Mouse (Mus musculus) liver, embryonic 16.5 days (tissue): Measurements from ENCODE around the gene Uqcr10. TPM values are rescaled to one million over a fixed set of nuclear protein-coding genes. Genes with fewer than 3 reads are reported as not detected.

Experiments
- ATAC-seq: fragments of 200-750 bp; cut with Nextera tagmentation; 2 replicates; pipeline ENCODE4 v1.8.0; 2017; ENCODE audit warnings: low read depth, mild to moderate bottlenecking, moderate number of reproducible peaks, moderate library complexity
- H3K27ac ChIP-seq: fragments of 300-500 bp; sonication (generic); 2 replicates; pipeline ENCODE4 v1.5.1; 2014; ENCODE audit warnings: mild to moderate bottlenecking, low read length
- H3K27me3 ChIP-seq: fragments of 300-500 bp; sonication (generic); 2 replicates; pipeline ENCODE4 v1.6.1; 2014; ENCODE audit warnings: low read depth, low read length, mixed read lengths; ENCODE audit not compliant: control insufficient read depth, insufficient read depth
- H3K36me3 ChIP-seq: fragments of 300-500 bp; sonication (generic); 2 replicates; pipeline ENCODE4 v1.6.1; 2014; ENCODE audit warnings: mild to moderate bottlenecking; ENCODE audit not compliant: control insufficient read depth, insufficient read depth
- H3K4me1 ChIP-seq: fragments of 300-500 bp; sonication (generic); 2 replicates; pipeline ENCODE4 v1.6.1; 2014; ENCODE audit warnings: low read depth, low read length, mixed read lengths; ENCODE audit not compliant: control insufficient read depth
- H3K4me2 ChIP-seq: fragments of 300-500 bp; sonication (generic); 2 replicates; pipeline ENCODE4 v1.6.1; 2014; ENCODE audit warnings: low read depth, low read length, mixed read lengths
- H3K4me3 ChIP-seq: fragments of 300-500 bp; sonication (generic); 2 replicates; pipeline ENCODE4 v1.5.1; 2014; ENCODE audit warnings: low read depth, mild to moderate bottlenecking, low read length
- H3K9ac ChIP-seq: fragments of 300-500 bp; sonication (generic); 2 replicates; pipeline ENCODE4 v1.6.1; 2014; ENCODE audit warnings: low read depth, low read length
- H3K9me3 ChIP-seq: fragments of 300-500 bp; sonication (generic); replicated peaks from 2 replicates; pipeline ENCODE4 v1.6.1; 2016; ENCODE audit warnings: low read length; ENCODE audit not compliant: control insufficient read depth
- WGBS: fragments of 180-500 bp; shearing (Covaris S2); extraction: QIAGEN DNeasy Blood & Tissue Kit; methylation state at CpG from one replicate; pipeline ENCODE4 v1.1.7; 2014; ENCODE audit not compliant: insufficient replicate concordance; 5-methylcytosine and 5-hydroxymethylcytosine counted together
- polyA plus RNA-seq: library from polyadenylated mRNA; unstranded; fragments of >200 nt; fragmentation: Nextera tagmentation; extraction: Ambion mirVana; gene quantifications from 2 replicates; pipeline ENCODE4 v1.2.1, GENCODE M21; 2015

Gene Uqcr10
- polyA plus RNA-seq, 1 experiment from 2014 or later, result 606 TPM

- Histone ChIP-seq H3K4me1 (no peaks in the 10 kb centered on the region), H3K27me3 (no peaks in the 10 kb centered on the region), H3K9me3 (no peaks in the 10 kb centered on the region), H3K4me3 (no peak overlapping the region), H3K36me3 (peaks cover 10% of the 10 kb centered on the region), H3K4me2 (no peak overlapping the region), H3K9ac (no peak overlapping the region), H3K27ac (no peak overlapping the region)
- no peak for ATAC-seq
- WGBS, result 72% methylated on average over 5 of the region's 5 CpGs
Observed at GRCm38 (mm10) chr11:4685510-4685909, 18.6 kb downstream of the Uqcr10 start.

GRCm38 (mm10) chr11:4685071-4685470 is 19.1 kb downstream of the Uqcr10 start:
- H3K4me3 ChIP-seq, result no peak overlapping the region
- no peak overlapping the region for H3K9ac ChIP-seq
- H3K9me3 ChIP-seq, result no peaks in the 10 kb centered on the region
- H3K27ac ChIP-seq, result no peak overlapping the region
- WGBS, result 74% methylated on average over 4 of the region's 4 CpGs
- H3K4me1 ChIP-seq, result no peaks in the 10 kb centered on the region
- no peaks in the 10 kb centered on the region for H3K27me3 ChIP-seq
- H3K36me3 ChIP-seq, result peaks cover 10% of the 10 kb centered on the region
- no peak for ATAC-seq
- no peak overlapping the region for H3K4me2 ChIP-seq

- WGBS, result 68% methylated on average over 6 of the region's 6 CpGs
- H3K27me3 ChIP-seq, result no peaks in the 10 kb centered on the region
- H3K36me3 ChIP-seq, result peaks cover 10% of the 10 kb centered on the region
- no peak overlapping the region for H3K9ac ChIP-seq
- H3K9me3 ChIP-seq, result no peaks in the 10 kb centered on the region
- no peak overlapping the region for H3K4me3 ChIP-seq
- H3K4me1 ChIP-seq, result no peaks in the 10 kb centered on the region
- no peak overlapping the region for H3K4me2 ChIP-seq
- H3K27ac ChIP-seq, result no peak overlapping the region
- ATAC-seq, result no peak
Observed at GRCm38 (mm10) chr11:4684186-4684585, 20.0 kb downstream of the Uqcr10 start.

GRCm38 (mm10) chr11:4683516-4683915 is 20.6 kb downstream of the Uqcr10 start:
- Histone ChIP-seq H3K9ac (no peak overlapping the region; the same call in 1 of the 2 replicates), H3K4me1 (no peaks in the 10 kb centered on the region), H3K27ac (no peak overlapping the region; the same call in 1 of the 2 replicates), H3K4me3 (no peak overlapping the region), H3K27me3 (no peaks in the 10 kb centered on the region), H3K4me2 (no peak overlapping the region), H3K9me3 (no peaks in the 10 kb centered on the region), H3K36me3 (peaks cover 10% of the 10 kb centered on the region)
- WGBS, result 57% methylated on average over 6 of the region's 6 CpGs
- no peak for ATAC-seq

- Histone ChIP-seq H3K4me3 (no peak overlapping the region), H3K36me3 (peaks cover 13% of the 10 kb centered on the region), H3K27me3 (no peaks in the 10 kb centered on the region), H3K4me2 (no peak overlapping the region), H3K27ac (no peak overlapping the region), H3K9ac (no peak overlapping the region), H3K4me1 (peaks cover 14% of the 10 kb centered on the region), H3K9me3 (no peaks in the 10 kb centered on the region)
- WGBS, result 86% methylated on average over 3 of the region's 3 CpGs
- no peak for ATAC-seq
Observed at GRCm38 (mm10) chr11:4680126-4680525, 24.0 kb downstream of the Uqcr10 start.

- 91% methylated on average over 12 of the region's 12 CpGs for WGBS
- Histone ChIP-seq H3K9ac (no peak overlapping the region), H3K27ac (no peak overlapping the region), H3K4me3 (no peak overlapping the region), H3K9me3 (no peaks in the 10 kb centered on the region), H3K27me3 (no peaks in the 10 kb centered on the region), H3K4me2 (no peak overlapping the region), H3K4me1 (peaks cover 14% of the 10 kb centered on the region), H3K36me3 (peaks cover 13% of the 10 kb centered on the region)
- ATAC-seq, result no peak
Observed at GRCm38 (mm10) chr11:4679441-4679832, 24.7 kb downstream of the Uqcr10 start.

- Histone ChIP-seq H3K4me2 (no peak overlapping the region), H3K36me3 (peaks cover 13% of the 10 kb centered on the region), H3K9me3 (no peaks in the 10 kb centered on the region), H3K9ac (no peak overlapping the region), H3K27ac (no peak overlapping the region), H3K4me3 (no peak overlapping the region), H3K4me1 (peaks cover 14% of the 10 kb centered on the region), H3K27me3 (no peaks in the 10 kb centered on the region)
- no peak for ATAC-seq
- 82% methylated on average over 13 of the region's 13 CpGs for WGBS
Observed at GRCm38 (mm10) chr11:4678700-4679440, 25.3 kb downstream of the Uqcr10 start.

- peak overlapping the region; percentile 89 for H3K27ac ChIP-seq
- no peaks in the 10 kb centered on the region for H3K27me3 ChIP-seq
- H3K36me3 ChIP-seq, result peaks cover 18% of the 10 kb centered on the region
- no peak overlapping the region for H3K4me3 ChIP-seq
- H3K4me1 ChIP-seq, result peaks cover 14% of the 10 kb centered on the region
- peak overlapping the region; percentile 50 for H3K9ac ChIP-seq
- WGBS, result 35% methylated on average over 7 of the region's 7 CpGs
- ATAC-seq, result peak; percentile 100
- peak overlapping the region; percentile 49 for H3K4me2 ChIP-seq
- H3K9me3 ChIP-seq, result no peaks in the 10 kb centered on the region
Observed at GRCm38 (mm10) chr11:4677250-4677872, 26.8 kb downstream of the Uqcr10 start.

GRCm38 (mm10) chr11:4675693-4676092 is 28.4 kb downstream of the Uqcr10 start:
- Histone ChIP-seq H3K9me3 (no peaks in the 10 kb centered on the region), H3K4me2 (no peak overlapping the region), H3K27ac (peak overlapping the region; percentile 2; the same call in 1 of the 2 replicates), H3K36me3 (peaks cover 11% of the 10 kb centered on the region; the same call in 1 of the 2 replicates), H3K4me3 (no peak overlapping the region), H3K27me3 (no peaks in the 10 kb centered on the region), H3K9ac (no peak overlapping the region), H3K4me1 (peaks cover 14% of the 10 kb centered on the region)
- WGBS, result 88% methylated on average over 6 of the region's 6 CpGs
- no peak for ATAC-seq
